Mouse (Mus musculus): ENCODE data around the gene Timm22.
A peak's percentile ranks its signal among the peaks of the same experiment; 100 is the strongest.

Timm22 gene

GRCm38 (mm10) chr11:76429966-76430631, 23.3 kb downstream of the Timm22 start:
- no peak for DNase-seq (ENCODE audit: low read depth, low spot score)
- H3K36me3 ChIP-seq (ENCODE audit: control insufficient read depth, insufficient read depth, low read length, poor library complexity, severe bottlenecking): no peaks in the 10 kb centered on the region
- no peaks in the 10 kb centered on the region for H3K27me3 ChIP-seq (ENCODE audit: control insufficient read depth, insufficient read depth, low read length, poor library complexity, severe bottlenecking)

- DNase-seq (ENCODE audit: low read depth, low spot score): no peak
- Histone ChIP-seq H3K27me3 (ENCODE audit: control insufficient read depth, insufficient read depth, low read length, poor library complexity, severe bottlenecking) (no peaks in the 10 kb centered on the region), H3K36me3 (ENCODE audit: control insufficient read depth, insufficient read depth, low read length, poor library complexity, severe bottlenecking) (no peaks in the 10 kb centered on the region)
Observed at GRCm38 (mm10) chr11:76436009-76436408, 29.3 kb downstream of the Timm22 start.

GRCm38 (mm10) chr11:76436864-76437437, 30.2 kb downstream of the Timm22 start:
- no peaks in the 10 kb centered on the region for H3K27me3 ChIP-seq (ENCODE audit: control insufficient read depth, insufficient read depth, low read length, poor library complexity, severe bottlenecking)
- no peak for DNase-seq (ENCODE audit: low read depth, low spot score)

GRCm38 (mm10) chr11:76439666-76440065, 32.9 kb downstream of the Timm22 start:
- H3K27me3 ChIP-seq (ENCODE audit: control insufficient read depth, insufficient read depth, low read length, poor library complexity, severe bottlenecking): no peaks in the 10 kb centered on the region
- DNase-seq (ENCODE audit: low read depth, low spot score): no peak
- H3K36me3 ChIP-seq (ENCODE audit: control insufficient read depth, insufficient read depth, low read length, poor library complexity, severe bottlenecking): no peaks in the 10 kb centered on the region

More at GRCm38 (mm10) chr11:76436864-76437437, 30.2 kb downstream of the Timm22 start:
- no peaks in the 10 kb centered on the region for H3K36me3 ChIP-seq (ENCODE audit: control insufficient read depth, insufficient read depth, low read length, poor library complexity, severe bottlenecking)

- no peaks in the 10 kb centered on the region for H3K36me3 ChIP-seq (ENCODE audit: control insufficient read depth, insufficient read depth, low read length, poor library complexity, severe bottlenecking)
- no peak for DNase-seq (ENCODE audit: low read depth, low spot score)
- no peaks in the 10 kb centered on the region for H3K27me3 ChIP-seq (ENCODE audit: control insufficient read depth, insufficient read depth, low read length, poor library complexity, severe bottlenecking)
Observed at GRCm38 (mm10) chr11:76445459-76445858, 38.7 kb downstream of the Timm22 start.

- H3K27me3 ChIP-seq (ENCODE audit: control insufficient read depth, insufficient read depth, low read length, poor library complexity, severe bottlenecking): no peaks in the 10 kb centered on the region
- DNase-seq (ENCODE audit: low read depth, low spot score): no peak
- no peaks in the 10 kb centered on the region for H3K36me3 ChIP-seq (ENCODE audit: control insufficient read depth, insufficient read depth, low read length, poor library complexity, severe bottlenecking)
Observed at GRCm38 (mm10) chr11:76446251-76446650, 39.5 kb downstream of the Timm22 start.

- Histone ChIP-seq H3K27me3 (ENCODE audit: control insufficient read depth, insufficient read depth, low read length, poor library complexity, severe bottlenecking) (no peaks in the 10 kb centered on the region), H3K36me3 (ENCODE audit: control insufficient read depth, insufficient read depth, low read length, poor library complexity, severe bottlenecking) (peaks cover 2% of the 10 kb centered on the region)
- DNase-seq (ENCODE audit: low read depth, low spot score): no peak
Observed at GRCm38 (mm10) chr11:76449520-76450201, 42.9 kb downstream of the Timm22 start.

- H3K27me3 ChIP-seq (ENCODE audit: control insufficient read depth, insufficient read depth, low read length, poor library complexity, severe bottlenecking): no peaks in the 10 kb centered on the region
- no peak for DNase-seq (ENCODE audit: low read depth, low spot score)
Observed at GRCm38 (mm10) chr11:76450202-76450561, 43.4 kb downstream of the Timm22 start.

GRCm38 (mm10) chr11:76454492-76454891, 47.7 kb downstream of the Timm22 start:
- DNase-seq (ENCODE audit: low read depth, low spot score): peak; percentile 80
- H3K27me3 ChIP-seq (ENCODE audit: control insufficient read depth, insufficient read depth, low read length, poor library complexity, severe bottlenecking): no peaks in the 10 kb centered on the region
- peaks cover 2% of the 10 kb centered on the region for H3K36me3 ChIP-seq (ENCODE audit: control insufficient read depth, insufficient read depth, low read length, poor library complexity, severe bottlenecking)

More at GRCm38 (mm10) chr11:76450202-76450561, 43.4 kb downstream of the Timm22 start:
- peaks cover 2% of the 10 kb centered on the region for H3K36me3 ChIP-seq (ENCODE audit: control insufficient read depth, insufficient read depth, low read length, poor library complexity, severe bottlenecking)

GRCm38 (mm10) chr11:76456233-76456632, 49.5 kb downstream of the Timm22 start:
- Histone ChIP-seq H3K27me3 (ENCODE audit: control insufficient read depth, insufficient read depth, low read length, poor library complexity, severe bottlenecking) (no peaks in the 10 kb centered on the region), H3K36me3 (ENCODE audit: control insufficient read depth, insufficient read depth, low read length, poor library complexity, severe bottlenecking) (peaks cover 2% of the 10 kb centered on the region)
- DNase-seq (ENCODE audit: low read depth, low spot score): peak; percentile 90

GRCm38 (mm10) chr11:76456897-76457296, 50.1 kb downstream of the Timm22 start:
- DNase-seq (ENCODE audit: low read depth, low spot score): peak; percentile 82
- Histone ChIP-seq H3K27me3 (ENCODE audit: control insufficient read depth, insufficient read depth, low read length, poor library complexity, severe bottlenecking) (no peaks in the 10 kb centered on the region), H3K36me3 (ENCODE audit: control insufficient read depth, insufficient read depth, low read length, poor library complexity, severe bottlenecking) (peaks cover 2% of the 10 kb centered on the region; the same call in 1 of the 2 replicates)

- H3K27me3 ChIP-seq (ENCODE audit: control insufficient read depth, insufficient read depth, low read length, poor library complexity, severe bottlenecking): no peaks in the 10 kb centered on the region
- no peaks in the 10 kb centered on the region for H3K36me3 ChIP-seq (ENCODE audit: control insufficient read depth, insufficient read depth, low read length, poor library complexity, severe bottlenecking)
- peak; percentile 69 for DNase-seq (ENCODE audit: low read depth, low spot score)
Observed at GRCm38 (mm10) chr11:76458730-76459129, 52.0 kb downstream of the Timm22 start.

GRCm38 (mm10) chr11:76459489-76459888, 52.7 kb downstream of the Timm22 start:
- H3K27me3 ChIP-seq (ENCODE audit: control insufficient read depth, insufficient read depth, low read length, poor library complexity, severe bottlenecking): no peaks in the 10 kb centered on the region
- no peak for DNase-seq (ENCODE audit: low read depth, low spot score)

GRCm38 (mm10) chr11:76461201-76461600, 54.4 kb downstream of the Timm22 start:
- H3K27me3 ChIP-seq (ENCODE audit: control insufficient read depth, insufficient read depth, low read length, poor library complexity, severe bottlenecking): no peaks in the 10 kb centered on the region
- no peak for DNase-seq (ENCODE audit: low read depth, low spot score)
- no peaks in the 10 kb centered on the region for H3K36me3 ChIP-seq (ENCODE audit: control insufficient read depth, insufficient read depth, low read length, poor library complexity, severe bottlenecking)

More at GRCm38 (mm10) chr11:76459489-76459888, 52.7 kb downstream of the Timm22 start:
- H3K36me3 ChIP-seq (ENCODE audit: control insufficient read depth, insufficient read depth, low read length, poor library complexity, severe bottlenecking): no peaks in the 10 kb centered on the region

- no peaks in the 10 kb centered on the region for H3K27me3 ChIP-seq (ENCODE audit: control insufficient read depth, insufficient read depth, low read length, poor library complexity, severe bottlenecking)
- H3K36me3 ChIP-seq (ENCODE audit: control insufficient read depth, insufficient read depth, low read length, poor library complexity, severe bottlenecking): no peaks in the 10 kb centered on the region
- DNase-seq (ENCODE audit: low read depth, low spot score): no peak
Observed at GRCm38 (mm10) chr11:76461696-76462095, 54.9 kb downstream of the Timm22 start.

Data from splenic B cell, adult 2 months (primary cell).